Mouse (Mus musculus) forebrain, embryonic 10.5 days (tissue): ENCODE results near the gene Cebpg. TPM values are rescaled to one million over a fixed set of nuclear protein-coding genes. Genes with fewer than 3 reads are reported as not detected.

Experiments
- microRNA-seq: library from miRNA; unstranded; fragments of <30 nt; microRNA quantifications from one replicate; pipeline ENCODE4, GENCODE M21; 2017
- polyA plus RNA-seq: library from polyadenylated mRNA; unstranded; fragments of >200 nt; fragmentation: Nextera tagmentation; extraction: Ambion mirVana; gene quantifications from 2 replicates; pipeline ENCODE4 v1.2.1, GENCODE M21; 2016

The Cebpg gene
- polyA plus RNA-seq, 1 experiment from 2014 or later = 45.0 TPM

Small RNA genes within 50 kb of the gene (microRNA-seq; reads per million reads assigned to microRNA genes)
- gene Gm25033 = not detected

Other genes with a start within 250 kb of the Cebpg start
- 4.3 and 5.7 TPM in 2 replicates for gene Chst8, start 243.9 kb downstream of the Cebpg start, polyA plus RNA-seq
- 74.0 and 78.5 TPM in 2 replicates for gene Pepd, start 144.2 kb downstream of the Cebpg start, polyA plus RNA-seq
- 0.23 and 0.40 TPM in 2 replicates for gene Cebpa, start 62.7 kb upstream of the Cebpg start, polyA plus RNA-seq
- 0.64 and 0.79 TPM in 2 replicates for gene Slc7a10, start 129.8 kb upstream of the Cebpg start, polyA plus RNA-seq
- gene Lrp3, start 158.9 kb upstream of the Cebpg start, polyA plus RNA-seq = 11.5 and 11.9 TPM in 2 replicates